Mouse (Mus musculus): ENCODE data around the gene Rapgef6.

- TF ChIP-seq CTCF (conservative IDR thresholded peaks at IDR 0.05; ENCODE audit: insufficient read depth, insufficient read length, low read depth, low read length), result no peak
- TF ChIP-seq POLR2A (IDR thresholded peaks at IDR 0.05; ENCODE audit: low read depth, low read length), result no peak
These were observed 208.7 kb downstream of the Rapgef6 start for GRCm38 (mm10) chr11:54731367-54731766.

Data from kidney, adult 2 months (tissue).